Mouse (Mus musculus) hindlimb bud, embryonic 11.5 days (tissue): ENCODE results near the gene Anapc11.
A peak's percentile ranks its signal among the peaks of the same experiment; 100 is the strongest.

Experiments
- DNase-seq: peaks from one replicate; pipeline ENCODE4 v3.0.0-alpha.2; 2012; ENCODE audit warnings: low read depth, low spot score; ENCODE audit errors: extremely low spot score

Anapc11 gene

GRCm38 (mm10) chr11:120626785-120627467 is 28.7 kb downstream of the Anapc11 start:
- DNase-seq = no peak

GRCm38 (mm10) chr11:120627468-120628300 is 29.5 kb downstream of the Anapc11 start:
- DNase-seq = no peak

- DNase-seq = no peak
Observed at GRCm38 (mm10) chr11:120628601-120629340, 30.6 kb downstream of the Anapc11 start.

GRCm38 (mm10) chr11:120629341-120629730 is 31.1 kb downstream of the Anapc11 start:
- DNase-seq = no peak

GRCm38 (mm10) chr11:120629911-120630310 is 31.7 kb downstream of the Anapc11 start:
- DNase-seq = no peak

- no peak for DNase-seq
Observed at GRCm38 (mm10) chr11:120630401-120630871, 32.2 kb downstream of the Anapc11 start.

- no peak for DNase-seq
Observed at GRCm38 (mm10) chr11:120630881-120631725, 32.9 kb downstream of the Anapc11 start.

GRCm38 (mm10) chr11:120631726-120632448 is 33.7 kb downstream of the Anapc11 start:
- DNase-seq = no peak

- DNase-seq = no peak
Observed at GRCm38 (mm10) chr11:120632559-120633519, 34.6 kb downstream of the Anapc11 start.

- peak; percentile 75 for DNase-seq
Observed at GRCm38 (mm10) chr11:120633520-120634343, 35.5 kb downstream of the Anapc11 start, which contains the start of gene Mafg. Gene Mafg, minus strand, starts transcription at chr11:120633600.

GRCm38 (mm10) chr11:120634810-120635209 is 36.6 kb downstream of the Anapc11 start:
- DNase-seq = no peak

GRCm38 (mm10) chr11:120641255-120641654 is 43.0 kb downstream of the Anapc11 start:
- no peak for DNase-seq

- no peak for DNase-seq
Observed at GRCm38 (mm10) chr11:120641869-120642268, 43.6 kb downstream of the Anapc11 start.

- no peak for DNase-seq
Observed at GRCm38 (mm10) chr11:120642939-120643600, 44.8 kb downstream of the Anapc11 start.

GRCm38 (mm10) chr11:120643601-120643987 is 45.4 kb downstream of the Anapc11 start, which contains the start of gene Pycr1:
Gene Pycr1, minus strand, starts transcription at chr11:120643769.
- DNase-seq = peak; percentile 79

- DNase-seq = no peak
Observed at GRCm38 (mm10) chr11:120647047-120647830, 49.0 kb downstream of the Anapc11 start.
